Mouse (Mus musculus) kidney, postnatal 10 days (tissue): ENCODE data around the gene Olfr12.

Experiments
- DNase-seq: peaks from one replicate; pipeline ENCODE4 v3.0.0; 2021; ENCODE audit warnings: mixed read lengths

Olfr12 gene

DNA sequence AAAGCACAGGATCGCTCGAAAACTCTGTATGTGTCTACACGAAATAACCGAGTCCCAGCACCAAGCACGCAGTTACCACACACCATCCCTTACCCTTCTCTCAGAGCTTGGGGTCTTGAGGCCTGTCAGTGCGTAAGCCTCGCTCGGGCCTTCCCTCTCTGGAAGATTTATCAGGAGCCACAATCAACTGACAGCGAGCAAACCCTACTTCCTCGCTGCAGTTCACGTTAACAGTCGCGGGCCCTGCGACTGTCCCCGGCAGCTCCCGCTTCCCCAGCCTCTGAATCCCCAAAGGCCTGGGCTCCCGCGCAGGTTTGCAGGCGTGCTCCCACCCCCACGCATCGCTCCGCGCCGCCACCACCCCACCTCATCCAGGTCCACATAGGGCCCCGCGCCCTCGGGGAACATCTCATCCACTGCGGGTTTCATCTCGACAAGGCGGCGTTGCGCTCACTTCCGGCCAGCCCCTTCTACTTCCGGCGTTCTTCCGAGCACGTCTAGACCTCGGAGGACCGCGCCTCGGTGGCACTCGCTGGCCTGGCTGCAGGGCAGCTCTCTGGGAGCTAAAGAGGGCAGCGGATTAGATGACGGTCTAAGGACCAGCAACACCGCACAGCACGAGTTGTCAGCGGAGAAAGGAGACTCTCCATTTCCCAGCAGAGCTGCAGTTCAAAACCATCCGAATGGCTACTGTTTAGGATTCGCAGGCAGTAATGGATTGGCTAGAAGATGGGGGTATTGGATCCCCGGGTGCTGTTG is 24.1 kb downstream of the Olfr12 start, which contains the start of gene Cops9:
Cops9 (minus strand) TSS at position 472 of the 759 bp plus-strand sequence.
- DNase-seq = peak; percentile 94

DNA sequence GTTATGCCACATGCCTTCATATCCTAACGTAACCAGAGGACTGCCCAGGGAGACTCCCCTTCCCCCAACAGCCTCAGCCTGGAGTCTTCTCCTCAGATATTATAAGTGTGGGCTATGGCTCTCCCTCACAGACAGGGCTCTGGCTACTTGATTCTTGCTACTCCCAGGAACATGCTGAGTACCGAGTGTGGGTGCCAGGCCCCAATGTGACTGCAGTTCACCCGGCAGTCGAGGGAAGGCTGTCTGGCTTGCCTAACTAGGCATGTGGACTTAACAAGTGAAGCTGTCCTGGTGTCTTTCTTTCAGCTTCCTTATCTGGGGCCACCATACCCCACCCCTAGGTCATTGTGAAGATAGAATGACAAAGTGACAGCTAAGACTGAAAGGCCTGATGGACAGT is 26.1 kb downstream of the Olfr12 start:
- DNase-seq = no peak

DNA sequence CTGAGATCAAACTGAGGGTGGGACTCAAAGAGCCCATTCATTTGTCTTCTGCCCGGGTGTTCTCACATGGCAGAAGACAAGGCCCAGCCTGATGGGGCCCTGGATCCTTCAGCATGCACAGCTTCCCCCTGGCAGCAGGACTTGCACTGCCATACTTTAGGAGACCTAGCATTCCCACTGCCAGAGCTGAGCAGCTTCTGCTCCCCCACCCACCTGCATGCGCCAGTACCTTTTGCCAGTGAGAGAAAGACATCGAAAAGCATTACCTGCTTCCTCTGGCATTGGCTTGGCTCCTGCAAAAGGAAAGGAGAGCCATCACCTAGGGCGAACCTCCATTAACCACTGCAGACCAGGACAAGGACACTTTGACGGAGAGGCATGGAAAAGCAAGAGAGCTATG is 27.3 kb downstream of the Olfr12 start:
- DNase-seq = no peak

DNA sequence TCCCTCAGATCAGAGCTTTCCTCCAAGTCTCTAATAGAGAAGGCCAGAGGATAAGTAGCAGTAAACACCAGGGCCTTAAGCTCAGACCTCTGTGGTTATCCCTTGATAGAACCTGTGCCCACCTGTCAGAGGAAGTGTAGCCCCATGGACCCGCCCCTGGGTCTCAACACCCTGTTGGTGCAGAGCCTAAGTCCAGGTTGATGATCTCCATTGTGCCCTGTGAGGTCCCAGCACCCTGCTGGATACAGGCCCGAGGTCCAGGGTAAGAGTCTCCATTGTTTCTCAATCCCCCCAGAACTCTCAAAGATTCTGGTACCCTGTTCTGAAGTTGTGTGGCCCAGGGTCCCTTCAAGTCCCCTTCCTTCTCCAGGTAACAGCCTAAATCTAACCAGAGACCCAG is 28.5 kb downstream of the Olfr12 start:
- no peak for DNase-seq

DNA sequence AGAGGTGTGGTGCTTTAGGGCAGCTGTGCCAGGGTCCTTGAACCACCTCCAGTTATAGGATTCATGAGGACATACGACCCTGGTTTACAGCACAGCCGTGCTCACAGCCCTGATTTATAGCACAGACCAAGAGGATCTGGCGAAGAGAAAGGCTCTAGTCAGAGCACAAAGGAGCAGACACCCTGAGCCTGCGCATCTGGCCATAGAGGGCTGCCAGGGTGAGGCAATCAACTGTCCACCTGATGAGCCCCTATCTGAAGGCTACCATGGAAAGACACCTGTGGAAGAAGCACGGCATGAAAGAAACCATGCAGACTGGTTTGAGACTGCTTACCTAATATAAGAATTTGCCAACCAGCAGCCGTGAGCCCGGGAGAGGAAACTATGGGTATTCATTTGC is 29.0 kb downstream of the Olfr12 start:
- DNase-seq = no peak

DNA sequence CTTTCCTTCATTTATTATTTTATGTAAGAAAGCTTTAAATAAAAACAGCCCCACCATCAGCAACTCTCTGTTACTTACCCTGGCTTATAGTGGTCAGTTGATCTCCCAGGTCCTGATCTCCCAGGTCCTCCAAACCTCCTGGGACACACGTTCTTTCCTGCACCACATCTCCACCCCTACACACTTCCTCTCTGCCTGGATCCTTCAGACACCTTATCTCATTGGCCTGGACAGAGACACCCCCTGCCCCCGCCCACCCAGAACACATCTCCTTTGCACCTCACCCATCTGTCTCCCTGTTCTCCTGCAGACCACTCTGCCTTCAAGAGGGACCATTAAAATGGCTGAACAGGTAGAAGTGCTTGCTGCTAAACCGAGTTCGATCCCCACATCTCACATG is 29.4 kb downstream of the Olfr12 start:
- DNase-seq = no peak

DNA sequence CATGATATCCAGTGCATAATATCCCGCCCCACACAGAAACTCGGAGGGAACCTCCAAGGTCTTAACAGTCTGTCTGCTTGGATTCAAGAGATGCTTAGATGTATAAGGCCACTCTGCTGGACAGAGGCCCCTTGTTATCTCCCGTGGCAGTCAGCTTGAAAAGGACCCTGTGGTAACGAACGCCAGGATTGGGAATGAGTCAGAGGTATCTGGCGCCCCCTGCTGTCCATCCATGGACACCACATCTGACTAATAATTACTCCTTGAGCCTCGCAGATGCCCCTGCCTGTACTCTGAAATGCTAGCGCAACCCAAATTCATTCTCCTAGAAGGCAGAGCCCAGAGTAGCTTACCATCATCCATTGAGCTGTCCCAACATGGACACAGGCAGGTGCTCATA is 30.2 kb downstream of the Olfr12 start:
- peak; percentile 86 for DNase-seq

DNA sequence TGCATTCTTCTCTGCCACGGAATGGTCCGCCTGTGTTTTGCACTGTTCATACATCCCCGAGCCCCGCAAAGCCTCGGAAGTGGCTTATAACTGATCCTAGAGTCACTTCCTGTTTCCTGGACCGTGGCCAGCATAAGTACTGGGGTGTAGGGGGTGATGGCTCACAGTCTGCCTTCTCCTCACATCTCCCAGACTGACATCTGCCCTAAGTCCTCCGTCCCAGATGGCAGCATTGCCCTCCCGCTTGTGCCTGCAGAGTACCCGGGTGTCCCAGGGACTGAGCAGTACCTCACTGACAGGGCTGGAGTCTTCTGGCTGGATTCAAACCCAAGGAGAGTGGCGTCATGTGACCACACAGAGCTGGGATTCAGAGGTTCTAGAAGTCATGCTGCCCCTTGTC is 30.6 kb downstream of the Olfr12 start:
- no peak for DNase-seq

DNA sequence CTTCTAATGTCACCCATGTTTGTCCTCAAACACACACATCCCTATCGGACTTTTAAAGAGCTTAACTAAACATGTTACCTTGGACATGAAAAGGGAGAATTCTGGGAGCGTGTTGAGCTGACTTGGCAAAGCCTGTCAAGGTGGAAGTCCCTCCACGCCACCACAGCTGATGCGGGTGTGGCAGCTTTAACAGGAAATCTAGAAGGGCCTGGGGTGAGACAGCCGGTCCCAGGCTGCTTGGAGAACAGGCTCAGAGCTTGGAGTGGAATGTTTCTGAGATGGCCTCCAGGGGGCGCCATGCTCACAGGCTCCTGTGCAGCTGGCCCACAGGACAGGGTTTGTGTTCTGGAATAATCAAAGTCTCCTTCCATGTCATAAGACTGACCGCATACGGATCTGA is 31.1 kb downstream of the Olfr12 start, which contains the start of gene Otos:
Otos (minus strand) TSS at position 169 of the 400 bp plus-strand sequence.
- peak; percentile 88 for DNase-seq

DNA sequence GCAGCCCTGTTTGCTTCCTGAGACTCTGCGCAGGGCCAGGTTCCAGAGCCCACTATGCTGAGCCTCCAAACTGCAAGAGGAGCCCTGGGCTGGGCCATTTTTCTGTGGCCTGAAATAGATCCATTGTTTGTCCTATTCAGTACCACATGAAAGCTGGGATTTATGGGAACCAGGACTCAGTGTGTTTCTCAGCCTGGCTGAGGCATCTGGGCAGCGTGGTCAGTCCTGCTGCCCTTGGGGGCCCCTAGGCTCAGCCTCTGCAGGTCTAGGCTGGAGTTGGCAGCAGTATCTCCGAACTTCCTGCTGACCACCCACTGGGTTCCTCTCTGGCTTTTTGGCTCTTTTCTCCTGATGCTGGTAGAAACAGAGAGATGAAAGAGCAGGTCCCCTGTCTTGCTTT is 33.9 kb downstream of the Olfr12 start:
- DNase-seq = no peak

DNA sequence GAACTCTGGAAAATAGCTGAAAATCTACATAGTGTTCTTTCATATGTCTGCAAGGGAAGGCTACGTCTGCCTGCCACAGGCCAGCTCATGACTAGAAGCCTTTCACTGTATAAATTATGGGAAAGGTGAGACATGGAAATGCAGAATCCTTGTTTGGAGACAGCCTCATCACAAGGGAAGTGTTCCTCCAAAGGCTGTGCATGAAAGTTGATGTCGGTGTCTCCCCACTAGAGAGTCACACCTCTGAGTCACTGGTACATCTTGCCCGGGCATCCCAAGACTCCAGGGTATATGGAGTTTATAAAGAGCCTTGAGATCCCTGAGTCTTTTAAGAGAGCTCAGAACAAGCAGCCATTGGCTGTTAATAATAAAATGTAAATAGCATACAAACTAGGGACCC is 35.6 kb downstream of the Olfr12 start:
- no peak for DNase-seq

DNA sequence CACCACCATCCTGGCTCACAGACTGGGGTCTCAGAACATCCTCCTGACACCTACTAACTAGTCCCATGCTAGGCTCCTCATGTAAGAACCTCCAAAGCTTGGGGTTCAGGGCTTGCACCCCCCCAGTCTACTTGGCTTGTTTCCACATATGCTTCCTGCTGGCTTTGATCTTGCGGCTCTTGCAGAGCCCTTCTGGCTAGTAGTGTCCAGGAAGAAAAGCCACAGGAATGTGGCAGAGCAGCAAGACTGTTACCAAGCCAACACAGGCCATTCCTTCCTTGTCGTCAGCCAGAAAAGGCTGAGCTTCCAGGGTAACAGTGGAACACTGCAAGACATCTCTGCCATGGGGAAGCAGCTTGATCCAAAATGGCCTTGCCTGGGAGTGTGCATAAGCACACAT is 37.1 kb downstream of the Olfr12 start:
- no peak for DNase-seq

DNA sequence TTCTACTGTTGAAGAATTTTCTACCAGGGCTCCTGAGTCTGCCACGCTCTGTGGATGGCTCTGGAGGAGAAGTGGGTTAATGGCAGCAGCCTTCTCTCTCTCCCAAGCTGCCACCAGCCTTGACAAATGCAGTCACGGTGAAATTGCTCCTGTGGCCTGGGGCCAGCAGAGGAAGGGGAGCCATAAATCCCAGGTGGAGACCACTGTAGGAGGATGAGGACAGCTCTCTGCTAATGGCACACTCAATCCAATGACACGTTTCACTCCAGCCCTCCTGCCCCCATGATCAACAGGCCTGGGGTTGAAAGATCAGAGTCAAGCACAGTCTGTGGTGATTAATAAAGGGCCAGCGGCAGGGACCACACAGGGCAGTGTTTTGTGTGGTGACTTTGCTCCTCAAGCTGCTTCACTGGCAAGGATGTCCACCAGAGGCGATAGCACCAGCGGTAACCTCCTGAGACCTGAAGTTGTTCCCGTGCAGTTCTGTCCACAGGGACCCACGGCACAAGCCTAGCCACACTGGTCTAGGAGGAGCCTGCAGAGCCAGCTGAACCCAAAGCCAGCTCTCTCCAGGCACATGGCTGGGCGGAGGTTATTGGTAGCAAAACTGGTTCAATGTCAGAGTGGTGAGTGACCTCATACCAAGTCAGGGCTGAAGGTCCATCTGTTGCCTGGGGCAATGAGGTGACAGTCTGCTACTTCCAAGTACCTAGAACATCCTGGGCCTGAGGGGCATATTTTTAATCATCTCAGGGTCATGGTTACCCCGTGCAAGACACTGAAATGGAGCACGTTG is 39.6 kb downstream of the Olfr12 start:
- DNase-seq = no peak

DNA sequence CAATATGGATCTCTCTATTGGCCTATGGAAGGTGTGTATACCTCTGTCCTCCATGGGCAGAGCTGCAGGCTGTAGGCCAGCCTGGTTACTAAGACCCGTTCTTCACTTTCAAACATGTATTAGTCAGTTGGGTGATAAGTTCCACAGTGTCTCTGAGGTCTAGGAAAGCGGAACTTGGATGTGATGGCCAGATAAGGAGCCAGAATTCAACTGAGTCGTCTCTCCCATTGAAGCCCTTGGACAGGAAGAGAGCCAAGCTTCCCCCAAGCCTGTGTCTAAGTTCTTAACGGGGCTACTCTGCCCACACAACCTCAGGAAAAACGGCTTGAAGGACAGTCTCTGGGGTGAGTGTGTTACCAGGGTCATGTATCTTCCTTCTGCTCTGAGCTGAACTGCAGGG is 41.8 kb downstream of the Olfr12 start:
- no peak for DNase-seq

DNA sequence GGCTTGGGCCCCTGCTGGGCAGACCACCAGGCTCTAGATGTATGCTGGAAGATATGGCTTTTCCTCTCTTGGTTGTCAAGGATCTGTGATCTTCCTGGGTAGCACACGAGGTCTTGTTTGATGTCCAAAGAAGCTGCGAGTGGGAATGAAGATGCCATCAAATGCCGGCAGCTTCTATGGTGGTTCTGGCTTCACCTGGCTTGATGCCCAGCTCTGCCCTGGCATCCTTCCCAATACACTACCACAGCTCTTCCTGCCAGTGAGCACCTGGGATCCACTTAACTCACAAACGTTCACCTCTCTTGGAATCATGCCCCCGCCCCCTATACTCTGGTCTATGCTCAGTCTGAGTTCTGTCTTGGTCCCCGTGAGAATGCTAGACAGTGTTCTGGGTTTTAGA is 49.5 kb downstream of the Olfr12 start:
- peak; percentile 27 for DNase-seq

DNA sequence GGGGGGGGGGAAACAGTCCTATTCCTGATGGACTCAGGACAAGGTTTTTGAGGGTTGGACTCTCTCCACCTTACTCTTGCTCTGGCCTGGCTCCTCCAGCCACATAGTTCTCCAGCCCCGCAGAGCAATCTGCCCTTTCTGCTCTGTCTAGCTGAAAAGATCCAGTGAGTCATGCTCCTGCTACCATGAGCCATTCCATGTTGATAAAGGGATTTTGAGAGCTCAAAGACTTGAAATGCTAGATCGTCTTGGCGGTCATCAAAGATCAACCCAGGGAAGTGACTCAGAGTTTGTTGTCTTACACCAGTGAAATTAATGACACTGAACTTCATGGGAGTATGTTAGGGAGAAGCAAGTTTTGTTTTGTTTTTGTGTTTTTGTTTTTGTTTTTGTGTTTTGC is 51.8 kb downstream of the Olfr12 start:
- no peak for DNase-seq

DNA sequence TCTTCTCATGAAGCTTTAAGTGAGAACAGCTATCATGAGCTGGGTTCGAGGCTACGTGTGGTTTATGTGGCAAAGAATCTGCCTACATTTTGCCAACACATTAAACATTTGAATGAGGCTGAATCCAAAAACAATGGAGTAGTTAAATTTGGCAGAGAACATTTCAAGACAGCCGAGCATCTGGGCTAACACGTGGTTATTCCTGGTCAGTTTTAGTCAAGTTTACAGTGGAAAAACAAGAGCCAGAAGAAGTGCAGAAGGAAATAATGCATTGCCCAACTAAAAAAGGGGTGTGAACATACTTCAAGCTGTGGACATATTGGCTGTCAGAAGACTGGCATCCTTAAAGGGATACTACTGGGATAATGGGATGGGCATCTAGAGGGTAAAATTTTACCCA is 53.7 kb downstream of the Olfr12 start:
- DNase-seq = no peak
